Mouse (Mus musculus) testis, adult 2 months (tissue): ENCODE data around the gene Dusp2.

Source experiments
- CTCF ChIP-seq: fragments of 200-500 bp; IDR thresholded peaks from 2 replicates; pipeline ENCODE4 v1.5.1; 2012; ENCODE audit warnings: low read depth, mild to moderate bottlenecking, inconsistent platforms, low read length, moderate library complexity; ENCODE audit not compliant: control insufficient read depth, insufficient read depth, insufficient replicate concordance
- POLR2A ChIP-seq: fragments of 200-500 bp; IDR thresholded peaks from 2 replicates; pipeline ENCODE4 v1.6.1; 2012; ENCODE audit warnings: low read depth, mild to moderate bottlenecking, inconsistent platforms, low read length, moderate library complexity; ENCODE audit not compliant: control insufficient read depth

- TF ChIP-seq CTCF (no peak), POLR2A (no peak)
Measured at GRCm38 (mm10) chr2:127338833-127339232, 2.9 kb downstream of the Dusp2 start.
